Mouse (Mus musculus) hematopoietic stem cell, adult 5-6 weeks (primary cell): Measurements from ENCODE around the gene Lrrc75a. TPM values are rescaled to one million over a fixed set of nuclear protein-coding genes. Genes with fewer than 3 reads are reported as not detected.

Experiments used
- ATAC-seq, 2 experiments: fragments of 125-278 bp in 1 of 2; replicated peaks in 1 of 2; 2 replicates each; pipeline ENCODE4 v1.8.0; 2016 to 2017; ENCODE audit warnings: inconsistent platforms in 2 of 2, mild to moderate bottlenecking in 2 of 2, moderate number of reproducible peaks in 2 of 2, low read depth in 1 of 2, moderate TSS enrichment in 1 of 2; ENCODE audit not compliant: low FRiP score in 2 of 2, poor library complexity in 2 of 2, severe bottlenecking in 2 of 2, insufficient read depth in 1 of 2, low TSS enrichment in 1 of 2
- total RNA-seq: library from RNA; stranded (forward); fragments of 172-1452, 232-1000 nt; gene quantifications from 2 replicates; pipeline ENCODE4 v1.2.3, GENCODE M21; 2017

The Lrrc75a gene
- total RNA-seq, 1 experiment from 2014 or later, result 7.6 TPM

- no peak for ATAC-seq
Measured at GRCm38 (mm10) chr11:62631138-62631537, 17.2 kb downstream of the Lrrc75a start.

- peak in 1 of 2 experiments; percentile 14; a peak in 1 of 4 replicates for ATAC-seq
Measured at GRCm38 (mm10) chr11:62630225-62630821, 18.0 kb downstream of the Lrrc75a start.

GRCm38 (mm10) chr11:62629352-62630224 lies 18.7 kb downstream of the Lrrc75a start:
- ATAC-seq, result peak; percentile 46 to 53; a peak in 3 of 4 replicates

GRCm38 (mm10) chr11:62624341-62625291 lies 23.7 kb downstream of the Lrrc75a start:
- ATAC-seq, result peak in 1 of 2 experiments; percentile 11; a peak in 1 of 4 replicates

- ATAC-seq, result no peak
Measured at GRCm38 (mm10) chr11:62622850-62623249, 25.5 kb downstream of the Lrrc75a start.

- 0 out of 4 replicates have a peak, but pooled peaks of 1 of the 2 experiments have one; percentile 39 for ATAC-seq
Measured at GRCm38 (mm10) chr11:62621586-62622283, 26.6 kb downstream of the Lrrc75a start.

- peak in 1 of 2 experiments; percentile 43; a peak in 1 of 4 replicates for ATAC-seq
Measured at GRCm38 (mm10) chr11:62621079-62621478, 27.2 kb downstream of the Lrrc75a start.

GRCm38 (mm10) chr11:62615456-62615855 lies 32.9 kb downstream of the Lrrc75a start:
- ATAC-seq, result no peak

GRCm38 (mm10) chr11:62614876-62615410 lies 33.4 kb downstream of the Lrrc75a start:
- no peak for ATAC-seq

- peak; percentile 86 to 90 for ATAC-seq
Measured at GRCm38 (mm10) chr11:62613657-62614365, 34.5 kb downstream of the Lrrc75a start.

GRCm38 (mm10) chr11:62612604-62613003 lies 35.7 kb downstream of the Lrrc75a start:
- ATAC-seq, result no peak

- no peak for ATAC-seq
Measured at GRCm38 (mm10) chr11:62610304-62610703, 38.0 kb downstream of the Lrrc75a start.

- ATAC-seq, result peak; percentile 79 to 85
Measured at GRCm38 (mm10) chr11:62608826-62609675, 39.3 kb downstream of the Lrrc75a start.

- ATAC-seq, result no peak
Measured at GRCm38 (mm10) chr11:62607952-62608201, 40.4 kb downstream of the Lrrc75a start.

GRCm38 (mm10) chr11:62607170-62607951 lies 41.0 kb downstream of the Lrrc75a start:
- ATAC-seq, result no peak
